Mouse (Mus musculus): ENCODE results near the gene Hist1h1c.
"Not testable (repeated sequence)": the region's sequence is repeated elsewhere in the genome, so short reads cannot be mapped to it uniquely, and the experiment has no call there.

Gene Hist1h1c

DNA sequence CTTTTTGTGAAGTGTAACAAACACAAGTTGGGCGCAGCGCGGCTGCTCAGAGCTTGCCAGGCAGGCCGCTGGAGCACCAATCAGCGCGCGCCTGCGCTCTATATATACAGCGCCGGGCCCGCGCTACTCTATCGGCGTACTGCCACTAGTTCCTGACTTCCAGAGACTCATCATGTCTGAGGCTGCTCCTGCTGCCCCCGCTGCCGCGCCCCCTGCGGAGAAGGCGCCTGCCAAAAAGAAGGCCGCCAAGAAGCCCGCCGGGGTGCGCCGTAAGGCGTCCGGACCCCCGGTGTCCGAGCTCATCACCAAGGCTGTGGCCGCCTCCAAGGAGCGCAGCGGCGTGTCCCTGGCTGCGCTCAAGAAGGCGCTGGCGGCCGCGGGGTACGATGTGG, at the start of gene Hist1h1c:
TSS of gene Hist1h1c (plus strand) at position 132 of the 392 bp plus-strand sequence.
- DNase-seq (ENCODE audit: low spot score in 2 of 2) = peak; percentile 86 to 93

DNA sequence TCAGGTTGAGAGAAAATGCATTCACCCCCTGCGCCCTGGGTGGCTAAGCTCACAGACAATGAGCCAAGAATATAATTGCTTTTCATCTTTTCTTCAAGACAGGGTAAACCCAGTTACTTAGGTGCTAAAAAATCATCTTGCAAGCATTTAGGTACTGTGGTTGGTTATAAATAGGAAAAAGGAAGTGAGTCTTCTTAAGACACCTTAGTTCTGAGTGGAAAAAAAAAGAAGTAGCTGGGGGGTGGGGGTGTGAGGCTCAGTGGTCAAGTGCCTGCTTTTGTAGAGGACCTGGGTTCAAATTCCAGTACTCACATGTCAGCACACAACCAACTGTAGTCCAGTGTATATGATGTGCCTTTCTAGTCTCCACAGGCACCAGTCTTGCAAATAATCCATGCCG, 49.7 kb upstream of the Hist1h1c start:
- no peak for DNase-seq (ENCODE audit: low spot score in 2 of 2)

DNA sequence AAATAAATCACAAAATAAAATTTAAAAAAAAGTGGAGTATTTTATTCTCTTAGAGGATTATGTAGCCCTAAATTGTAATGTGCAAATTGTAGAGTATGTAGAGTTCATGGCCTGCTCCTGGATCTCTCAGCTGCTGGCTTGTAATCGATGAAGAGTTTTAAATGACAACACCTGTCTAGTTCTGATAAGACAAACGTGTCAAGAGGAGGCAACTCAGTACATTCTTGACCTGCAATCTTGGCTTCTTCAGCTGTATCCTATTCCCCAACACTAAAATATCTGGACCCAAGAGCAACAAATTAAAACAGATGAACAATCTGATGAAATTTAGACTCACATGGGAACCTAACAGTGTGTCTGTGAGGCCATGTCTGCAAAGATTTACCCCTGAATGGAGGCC, 49.1 kb upstream of the Hist1h1c start:
- no peak for DNase-seq (ENCODE audit: low spot score in 2 of 2)

DNA sequence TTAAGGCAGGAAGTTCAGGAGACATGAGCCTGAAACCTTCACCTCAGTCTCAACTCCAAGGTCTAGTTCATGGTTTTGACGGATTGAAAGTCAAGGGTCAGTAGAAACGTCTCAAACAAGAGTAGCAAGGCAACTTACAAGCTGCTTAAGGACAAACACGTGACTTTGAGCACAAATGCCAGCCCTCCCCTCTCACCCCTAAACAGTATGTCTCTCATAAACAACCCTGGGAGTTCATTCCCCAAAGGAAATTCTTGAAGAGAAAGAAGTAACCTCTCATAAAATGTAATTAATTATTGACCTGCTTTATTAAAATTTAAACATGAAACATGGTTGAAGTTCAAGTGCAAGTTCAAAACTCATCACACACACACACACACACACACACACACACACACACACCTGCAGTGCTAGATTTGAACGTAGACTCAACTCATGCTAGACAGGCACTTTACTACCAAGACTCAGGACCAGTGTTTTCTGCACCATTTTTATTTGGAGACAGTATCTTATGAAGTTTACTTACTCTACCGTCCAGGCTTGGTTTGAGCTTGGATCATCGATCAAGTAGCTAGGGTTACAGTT, 44.7 kb upstream of the Hist1h1c start:
- DNase-seq (ENCODE audit: low spot score in 2 of 2) = no peak

DNA sequence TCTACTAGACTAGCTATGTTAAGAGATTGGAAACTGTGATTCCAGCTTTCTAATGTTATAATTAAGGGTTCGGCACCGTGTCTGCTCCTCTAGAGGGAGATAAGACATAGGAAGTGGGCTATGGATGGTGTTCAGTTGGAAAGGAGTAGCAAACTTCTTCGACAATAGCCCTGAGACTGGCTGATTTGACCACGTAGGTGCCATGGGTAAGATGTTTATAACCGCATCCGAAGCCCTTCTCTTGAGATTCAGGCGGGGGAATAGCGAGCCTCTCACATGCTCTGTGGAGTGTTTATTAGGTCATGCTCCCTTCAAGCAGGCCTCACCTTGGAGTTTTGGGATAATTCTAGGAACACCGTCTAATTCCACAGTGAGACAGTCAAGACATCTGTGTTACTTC, 43.7 kb upstream of the Hist1h1c start:
- DNase-seq (ENCODE audit: low spot score in 2 of 2) = no peak

DNA sequence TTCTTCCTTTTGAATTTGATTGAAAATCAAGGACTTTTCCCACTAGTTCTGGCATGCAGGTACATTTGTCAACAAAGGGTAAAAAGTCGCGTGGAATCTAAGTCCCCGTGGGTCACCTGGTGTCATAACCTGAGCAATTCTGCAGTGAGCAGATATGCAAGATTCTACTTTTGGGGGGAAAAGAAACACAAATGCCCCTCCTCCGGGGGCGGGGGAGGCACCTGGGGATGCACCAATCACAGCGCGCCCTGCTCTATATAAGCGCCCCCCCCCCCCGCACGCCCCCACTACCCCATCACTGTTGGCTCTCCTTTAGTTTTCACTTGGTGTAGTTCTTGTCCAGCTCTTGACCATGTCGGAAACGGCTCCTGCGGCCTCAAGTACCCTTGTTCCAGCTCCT, 43.1 kb upstream of the Hist1h1c start, which contains the start of gene Hist1h1t:
TSS of gene Hist1h1t (plus strand) at position 301 of the 400 bp plus-strand sequence.
- DNase-seq (ENCODE audit: low spot score in 2 of 2) = no peak

DNA sequence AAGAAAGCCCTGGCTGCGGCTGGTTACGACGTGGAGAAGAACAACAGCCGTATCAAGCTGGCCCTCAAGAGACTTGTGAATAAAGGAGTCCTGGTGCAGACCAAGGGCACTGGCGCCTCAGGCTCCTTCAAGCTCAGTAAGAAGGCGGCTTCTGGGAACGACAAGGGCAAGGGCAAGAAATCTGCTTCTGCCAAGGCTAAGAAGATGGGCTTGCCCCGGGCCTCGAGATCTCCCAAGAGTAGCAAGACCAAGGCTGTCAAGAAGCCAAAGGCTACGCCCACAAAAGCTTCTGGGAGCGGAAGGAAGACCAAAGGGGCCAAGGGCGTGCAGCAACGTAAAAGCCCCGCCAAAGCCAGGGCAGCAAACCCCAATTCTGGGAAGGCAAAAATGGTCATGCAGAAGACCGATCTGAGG, 42.5 kb upstream of the Hist1h1c start:
- peak in 1 of 2 experiments; percentile 12 for DNase-seq (ENCODE audit: low spot score in 2 of 2)

DNA sequence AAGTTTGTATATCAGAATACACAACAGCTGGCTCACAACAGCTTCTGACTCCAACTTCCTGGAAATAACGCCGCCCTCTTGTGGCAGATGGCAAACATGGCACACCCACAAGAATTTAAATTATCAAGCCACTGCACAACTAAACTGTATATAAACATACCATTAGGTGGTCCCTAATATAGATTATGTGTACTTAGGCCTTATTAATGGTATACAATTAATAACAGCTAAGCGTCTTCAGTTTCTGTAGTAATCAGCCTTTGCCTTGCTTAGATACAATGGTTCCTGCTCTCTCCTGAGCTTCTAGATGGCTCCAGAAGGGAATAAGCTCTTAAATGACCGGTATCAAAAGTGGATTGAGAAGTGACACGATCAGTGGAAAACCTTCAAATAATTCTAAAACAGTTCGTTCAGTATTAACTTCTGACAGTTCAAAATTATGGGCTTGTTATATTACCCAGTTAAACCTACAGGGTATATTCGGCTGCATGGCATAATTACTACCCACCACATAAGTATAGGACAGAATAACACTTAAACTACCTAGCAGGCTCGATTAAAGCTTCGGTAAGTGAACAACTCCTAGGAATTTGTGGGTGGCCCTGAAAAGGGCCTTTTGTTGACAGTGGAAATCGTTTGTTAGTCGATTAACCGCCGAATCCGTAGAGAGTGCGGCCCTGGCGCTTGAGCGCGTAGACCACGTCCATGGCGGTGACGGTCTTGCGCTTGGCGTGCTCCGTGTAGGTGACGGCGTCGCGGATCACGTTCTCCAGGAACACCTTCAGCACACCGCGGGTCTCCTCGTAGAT, 40.9 kb upstream of the Hist1h1c start:
- peak in 1 of 2 experiments; percentile 36 for DNase-seq (ENCODE audit: low spot score in 2 of 2)

DNA sequence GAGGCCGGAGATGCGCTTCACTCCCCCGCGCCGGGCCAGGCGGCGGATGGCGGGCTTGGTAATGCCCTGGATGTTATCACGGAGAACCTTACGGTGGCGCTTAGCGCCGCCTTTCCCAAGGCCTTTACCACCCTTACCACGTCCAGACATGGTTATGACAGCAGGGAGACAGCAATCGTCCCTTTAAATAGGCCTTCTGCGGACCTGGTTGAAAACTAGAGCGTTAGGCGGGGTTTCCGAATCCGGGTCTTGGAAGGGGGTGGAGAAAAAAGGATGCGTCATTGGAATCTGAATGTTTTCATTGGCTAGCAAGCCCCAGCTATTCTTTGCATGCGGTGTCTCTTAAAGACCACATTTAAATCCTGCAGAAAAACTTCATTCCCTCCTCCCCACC, 40.3 kb upstream of the Hist1h1c start, which contains the start of gene Hist1h4c:
TSS of gene Hist1h4c (minus strand) at position 155 of the 394 bp plus-strand sequence.
- DNase-seq (ENCODE audit: low spot score in 2 of 2) = peak; percentile 99 to 100

DNA sequence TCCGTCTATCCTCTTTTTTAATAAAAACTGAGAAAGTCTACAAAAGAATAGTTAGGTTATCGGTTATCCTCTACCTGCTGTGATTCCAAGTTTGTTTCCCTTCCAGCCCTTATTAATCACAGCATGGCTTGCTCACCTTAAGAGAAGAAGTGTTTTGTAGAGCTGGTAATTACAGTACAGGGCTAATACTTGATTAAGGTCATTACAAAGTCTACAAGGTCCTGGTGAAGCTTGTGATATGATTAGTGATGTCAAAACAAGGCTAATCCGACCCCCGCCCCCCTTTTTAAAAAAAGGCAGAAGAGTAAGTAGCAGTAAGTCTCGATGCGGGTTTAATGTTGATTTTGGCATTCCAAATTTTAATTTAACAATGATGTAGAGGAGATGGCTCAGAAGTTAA, 39.6 kb upstream of the Hist1h1c start:
- DNase-seq (ENCODE audit: low spot score in 2 of 2) = no peak

DNA sequence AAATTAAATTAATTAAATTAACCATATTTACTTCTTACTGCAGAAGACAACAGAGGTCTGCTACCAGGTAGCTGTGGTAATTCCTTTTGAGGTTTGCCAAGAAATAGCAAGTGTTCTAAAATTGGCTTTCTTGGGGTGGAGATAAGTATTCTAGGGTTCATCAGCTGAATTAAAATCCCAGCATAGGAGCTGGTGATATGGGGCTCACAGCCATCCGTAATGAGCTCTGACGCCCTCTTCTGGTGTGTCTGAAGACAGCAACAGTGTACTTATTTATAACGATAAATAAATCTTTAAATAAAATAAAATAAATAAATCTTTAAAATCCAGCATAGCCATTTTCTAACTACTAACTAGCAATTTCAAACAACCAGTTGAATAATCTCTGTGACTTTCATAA, 38.8 kb upstream of the Hist1h1c start:
- DNase-seq (ENCODE audit: low spot score in 2 of 2) = no peak

DNA sequence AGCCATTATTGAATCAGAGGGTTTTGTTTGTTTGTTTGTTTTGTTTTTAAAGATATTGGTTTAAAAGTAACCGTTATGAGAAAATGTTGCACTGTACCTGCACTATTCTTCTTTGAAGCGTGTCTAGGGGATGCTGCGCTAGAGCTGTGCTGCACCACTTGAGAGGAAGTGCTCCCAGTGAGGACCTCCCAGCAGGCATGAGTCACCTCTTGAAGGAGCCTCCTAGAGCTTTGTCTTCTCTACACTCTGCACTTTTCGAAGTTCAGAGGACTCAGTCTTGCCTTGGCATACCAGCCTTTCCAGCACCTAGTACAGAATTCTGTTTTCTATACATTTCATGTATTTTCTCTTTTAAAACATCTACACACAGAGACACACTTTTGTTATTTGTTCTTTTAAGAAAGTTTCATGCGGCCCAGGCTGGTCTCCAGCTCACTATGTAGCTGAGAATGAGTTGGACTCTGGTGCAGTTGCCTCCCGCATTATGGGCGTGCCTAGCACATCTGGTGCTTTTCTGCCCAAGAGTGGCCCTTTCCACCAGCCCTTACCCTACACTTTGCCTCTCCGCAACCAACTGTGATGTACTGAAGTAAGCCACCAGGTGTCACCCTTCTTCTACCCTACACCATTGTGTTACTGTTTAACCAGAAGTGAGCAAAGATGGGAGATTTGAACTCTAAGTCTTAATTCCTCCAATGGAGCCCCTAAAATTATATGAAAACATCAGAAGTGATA, 37.7 kb upstream of the Hist1h1c start:
- peak; percentile 50 to 69 for DNase-seq (ENCODE audit: low spot score in 2 of 2)

DNA sequence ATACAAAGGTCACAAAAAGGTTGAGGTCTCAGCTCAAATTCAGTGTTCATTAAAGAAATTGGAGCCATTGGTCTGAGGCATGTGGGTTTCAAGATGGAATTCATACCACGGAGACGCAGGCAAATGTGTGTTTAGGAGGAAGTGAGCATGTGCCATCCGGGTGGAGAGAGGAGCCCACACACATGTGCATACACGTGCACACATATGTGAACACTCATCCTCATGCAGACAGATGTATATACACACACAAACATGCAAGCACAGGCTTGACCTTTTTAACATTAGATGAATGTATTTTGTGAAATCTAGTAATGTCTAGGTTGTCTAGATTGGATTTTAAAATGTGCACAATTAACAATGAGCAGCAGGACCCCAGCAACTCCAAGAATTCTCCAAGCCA, 36.4 kb upstream of the Hist1h1c start:
- no peak for DNase-seq (ENCODE audit: low spot score in 2 of 2)

DNA sequence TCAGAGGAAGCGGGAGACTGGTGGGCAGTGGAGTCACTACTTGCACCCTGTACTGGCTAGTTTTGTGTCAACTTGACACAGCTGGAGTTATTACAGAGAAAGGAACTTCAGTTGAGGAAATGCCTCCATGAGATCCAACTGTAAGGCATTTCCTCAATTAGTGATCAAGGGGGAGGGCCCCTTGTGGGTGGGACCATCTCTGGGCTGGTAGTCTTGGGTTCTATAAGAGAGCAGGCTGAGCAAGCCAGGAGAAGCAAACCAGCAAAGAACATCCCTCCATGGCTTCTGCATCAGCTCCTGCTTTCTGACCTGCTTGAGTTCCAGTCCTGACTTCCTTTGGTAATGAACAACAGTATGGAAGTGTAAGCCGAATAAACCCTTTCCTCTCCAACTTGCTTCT, 35.8 kb upstream of the Hist1h1c start:
- DNase-seq (ENCODE audit: low spot score in 2 of 2) = not testable (repeated sequence)

DNA sequence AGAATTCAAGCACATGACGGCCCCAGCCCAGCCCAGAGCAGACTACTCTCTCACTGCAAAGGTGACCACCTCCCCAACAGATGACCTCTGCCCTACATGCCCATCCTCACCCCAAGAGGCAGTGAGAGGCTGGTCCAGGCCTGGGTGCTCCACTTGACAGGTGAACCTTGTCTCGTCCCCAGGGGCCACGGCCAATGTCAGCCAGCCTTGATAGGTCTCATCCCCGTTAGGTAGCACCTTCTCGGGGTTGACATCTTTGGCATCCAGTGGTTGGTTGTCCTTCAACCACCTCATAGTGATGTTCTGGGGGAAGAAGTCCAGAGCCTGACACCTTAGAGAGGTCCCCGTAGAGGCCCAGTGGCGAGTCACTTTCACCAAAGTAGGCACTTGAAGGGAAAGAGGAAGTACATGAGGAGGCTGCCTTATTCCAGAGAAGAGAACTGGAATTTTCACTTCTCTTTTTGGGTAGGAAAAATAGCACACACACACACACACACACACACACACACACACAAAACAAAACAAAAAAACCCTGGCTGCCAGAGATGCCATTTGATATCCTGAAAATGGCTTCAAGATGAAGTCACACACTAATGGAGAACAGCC, 32.8 kb upstream of the Hist1h1c start:
- DNase-seq (ENCODE audit: low spot score in 2 of 2) = no peak

DNA sequence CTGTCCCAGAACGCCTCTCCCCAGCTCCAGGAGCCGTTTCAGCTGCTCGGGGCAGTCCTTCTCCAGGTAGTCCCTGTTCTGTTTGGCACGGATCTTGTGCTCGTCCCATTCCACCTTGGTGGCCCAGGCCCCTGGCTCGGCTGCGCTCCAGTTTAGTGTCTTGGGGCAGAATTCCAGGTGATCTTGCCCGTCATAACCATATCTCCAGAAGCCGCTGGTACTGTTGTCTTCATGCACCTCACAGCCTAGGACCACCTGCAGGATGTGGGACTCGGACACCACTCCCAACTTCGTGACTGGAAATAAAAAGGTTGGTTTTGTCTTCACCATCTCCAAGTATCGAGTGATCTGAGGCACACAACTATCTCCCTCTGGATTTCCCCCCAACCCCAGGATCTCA, 31.8 kb upstream of the Hist1h1c start:
- no peak for DNase-seq (ENCODE audit: low spot score in 2 of 2)

DNA sequence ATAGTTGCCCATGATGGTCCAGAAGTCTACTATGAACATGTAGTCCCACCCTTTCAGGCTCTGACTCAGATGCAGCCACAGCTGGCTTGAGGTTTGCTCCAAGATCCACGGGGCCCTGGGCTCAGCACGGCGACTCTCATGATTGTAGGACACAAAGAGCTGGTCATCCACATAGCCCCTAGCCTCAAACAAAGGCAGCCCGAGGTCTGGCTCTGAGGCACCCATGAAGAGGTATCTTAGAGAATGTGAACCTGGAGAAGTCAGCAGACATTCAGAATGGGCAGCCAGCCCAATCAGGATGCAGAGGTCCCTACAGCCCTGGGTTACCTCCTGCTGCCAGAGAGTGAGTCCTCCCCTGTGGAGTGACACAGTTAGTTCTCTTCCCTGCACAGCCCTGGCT, 30.6 kb upstream of the Hist1h1c start:
- no peak for DNase-seq (ENCODE audit: low spot score in 2 of 2)

DNA sequence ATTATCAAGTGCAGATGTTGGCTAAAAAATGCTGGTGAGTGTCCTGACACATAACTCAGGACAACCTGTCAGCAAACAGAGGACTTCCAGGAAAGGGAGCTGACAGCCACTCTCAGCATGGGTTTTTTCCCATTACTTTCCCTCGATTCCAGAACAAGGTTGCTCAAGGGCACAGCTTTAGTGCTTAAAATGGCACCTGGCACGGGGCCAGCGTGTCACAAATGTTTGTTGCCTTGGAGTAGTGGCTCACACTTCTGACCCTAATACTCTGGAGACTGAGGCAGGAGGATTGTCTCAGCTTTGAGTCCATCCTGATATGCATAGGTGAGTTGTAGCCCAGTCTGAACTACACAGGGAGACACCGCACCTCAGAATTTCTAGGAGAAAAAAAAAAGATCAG, 30.0 kb upstream of the Hist1h1c start:
- DNase-seq (ENCODE audit: low spot score in 2 of 2) = no peak

DNA sequence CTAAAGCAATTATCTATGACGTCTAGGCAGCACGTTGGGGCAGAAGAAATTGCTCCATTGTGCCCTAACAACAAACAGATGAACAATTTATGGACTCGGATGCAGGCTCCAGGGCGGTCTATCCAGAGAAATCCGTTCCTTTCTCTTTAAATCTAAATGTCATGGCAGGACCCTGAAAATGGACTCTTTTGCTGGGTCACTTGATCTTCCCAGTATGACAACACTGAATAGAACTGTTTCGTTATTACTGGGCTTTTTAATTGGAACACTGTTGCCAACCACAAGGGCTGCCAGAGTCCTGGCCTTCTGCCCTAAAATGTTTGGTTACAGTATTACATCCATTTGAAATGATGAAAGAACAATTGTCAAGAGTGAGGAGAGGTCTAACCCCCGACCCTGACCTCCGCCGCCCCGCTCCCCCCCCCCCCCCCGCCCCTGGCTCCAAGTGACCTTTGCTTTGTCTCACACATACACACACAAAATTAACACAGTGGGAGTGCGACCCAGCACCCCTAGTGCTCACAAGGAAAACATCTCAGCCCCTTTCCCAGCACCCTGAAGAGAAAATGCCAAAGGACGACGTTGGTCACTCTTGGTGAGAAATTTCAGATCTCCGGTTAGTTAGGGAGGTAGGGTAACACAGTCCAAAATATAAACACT, 28.8 kb upstream of the Hist1h1c start:
- peak in 1 of 2 experiments; percentile 24 for DNase-seq (ENCODE audit: low spot score in 2 of 2)

DNA sequence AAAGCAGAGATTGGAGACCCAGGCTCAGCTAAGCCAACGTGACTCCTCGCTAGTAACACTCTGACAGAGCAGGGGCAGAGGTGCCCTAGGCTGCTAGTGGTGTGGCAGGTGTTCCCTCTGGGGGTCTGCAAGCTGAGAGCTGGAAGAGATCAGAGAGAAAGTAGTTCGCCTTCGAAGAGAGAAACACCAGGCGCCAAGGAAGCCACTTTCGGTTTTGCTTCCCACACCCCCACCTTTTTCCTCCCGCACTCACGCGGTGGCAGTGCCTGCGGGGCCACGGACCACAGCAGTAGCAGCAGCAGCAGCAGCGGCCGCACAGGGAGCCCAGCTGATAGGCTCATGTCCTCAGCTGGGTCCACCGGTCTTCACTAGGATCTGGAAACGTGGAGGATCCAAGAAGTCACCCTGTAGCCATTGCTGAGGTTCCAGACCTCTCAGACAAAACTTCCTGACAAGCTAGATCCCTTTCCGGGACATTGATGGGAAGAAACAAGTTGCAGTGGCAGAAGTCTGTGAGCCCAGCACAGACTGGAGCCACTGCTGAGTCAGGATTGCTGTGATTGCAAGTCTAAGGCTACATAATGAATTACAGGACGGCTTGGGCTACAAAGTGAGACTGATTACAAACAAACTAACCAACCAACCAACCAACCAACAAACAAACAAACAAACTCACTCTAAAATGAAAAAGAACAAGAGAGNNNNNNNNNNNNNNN, 28.1 kb upstream of the Hist1h1c start, which contains the start of gene Hfe:
TSS of gene Hfe (minus strand) at position 481 of the 716 bp plus-strand sequence.
- DNase-seq (ENCODE audit: low spot score in 2 of 2) = peak; percentile 40 to 53
